Mouse (Mus musculus) forebrain, embryonic 16.5 days (tissue): Measurements from ENCODE around the gene Ecm1. TPM values are rescaled to one million over a fixed set of nuclear protein-coding genes. Genes with fewer than 3 reads are reported as not detected.

ENCODE experiments used
- ATAC-seq: fragments of 200-750 bp; cut with Nextera tagmentation; 2 replicates; pipeline ENCODE4 v1.8.0; 2017; ENCODE audit warnings: mild to moderate bottlenecking, moderate library complexity
- H3K27ac ChIP-seq: fragments of 300-500 bp; sonication (generic); 2 replicates; pipeline ENCODE4 v1.5.1; 2014; ENCODE audit warnings: low read length, control low read depth
- H3K27me3 ChIP-seq: fragments of 300-500 bp; sonication (generic); replicated peaks from 2 replicates; pipeline ENCODE4 v1.6.1; 2014; ENCODE audit warnings: low read length; ENCODE audit not compliant: control insufficient read depth, insufficient read depth
- H3K36me3 ChIP-seq: fragments of 300-500 bp; sonication (generic); 2 replicates; pipeline ENCODE4 v1.6.1; 2014; ENCODE audit not compliant: control insufficient read depth, insufficient read depth
- H3K4me1 ChIP-seq: fragments of 300-500 bp; sonication (generic); replicated peaks from 2 replicates; pipeline ENCODE4 v1.6.1; 2014; ENCODE audit warnings: low read length; ENCODE audit not compliant: control insufficient read depth, insufficient read depth
- H3K4me2 ChIP-seq: fragments of 300-500 bp; sonication (generic); 2 replicates; pipeline ENCODE4 v1.6.1; 2014; ENCODE audit warnings: mild to moderate bottlenecking, low read length, control low read depth
- H3K4me3 ChIP-seq: fragments of 300-500 bp; sonication (generic); replicated peaks from 2 replicates; pipeline ENCODE4 v1.5.1; 2014; ENCODE audit warnings: mild to moderate bottlenecking, low read length, control low read depth
- H3K9ac ChIP-seq: fragments of 300-500 bp; sonication (generic); replicated peaks from 2 replicates; pipeline ENCODE4 v1.6.1; 2014; ENCODE audit warnings: low read depth, low read length, control low read depth
- H3K9me3 ChIP-seq: fragments of 300-500 bp; sonication (generic); 2 replicates; pipeline ENCODE4 v1.6.1; 2016; ENCODE audit warnings: low read length; ENCODE audit not compliant: control insufficient read depth
- WGBS: fragments of 180-500 bp; shearing (Covaris S2); extraction: QIAGEN DNeasy Blood & Tissue Kit; methylation state at CpG from one replicate; pipeline ENCODE4 v1.1.7; 2014; 5-methylcytosine and 5-hydroxymethylcytosine counted together
- polyA plus RNA-seq: library from polyadenylated mRNA; unstranded; fragments of >200 nt; fragmentation: Nextera tagmentation; extraction: Ambion mirVana; gene quantifications from 2 replicates; pipeline ENCODE4 v1.2.1, GENCODE M21; 2015

Ecm1 gene
- polyA plus RNA-seq, 1 experiment from 2014 or later, result 7.9 TPM

- peaks cover 2% of the 10 kb centered on the region for H3K36me3 ChIP-seq
- no peaks in the 10 kb centered on the region for H3K9me3 ChIP-seq
- WGBS, result 95% methylated on average over 9 of the region's 9 CpGs
- no peak overlapping the region for H3K27ac ChIP-seq
- H3K4me3 ChIP-seq, result no peak overlapping the region
- H3K4me1 ChIP-seq, result no peaks in the 10 kb centered on the region
- no peak overlapping the region for H3K9ac ChIP-seq
- no peak for ATAC-seq
- H3K27me3 ChIP-seq, result no peaks in the 10 kb centered on the region
- no peak overlapping the region for H3K4me2 ChIP-seq
Observed at GRCm38 (mm10) chr3:95732297-95732696, 7.1 kb downstream of the Ecm1 start.

- WGBS, result 96% methylated on average over 4 of the region's 4 CpGs
- H3K4me1 ChIP-seq, result no peaks in the 10 kb centered on the region
- peaks cover 2% of the 10 kb centered on the region for H3K36me3 ChIP-seq
- ATAC-seq, result no peak
- H3K4me3 ChIP-seq, result no peak overlapping the region
- no peak overlapping the region for H3K27ac ChIP-seq
- no peaks in the 10 kb centered on the region for H3K9me3 ChIP-seq
- H3K9ac ChIP-seq, result no peak overlapping the region
- H3K27me3 ChIP-seq, result no peaks in the 10 kb centered on the region
- H3K4me2 ChIP-seq, result no peak overlapping the region
Observed at GRCm38 (mm10) chr3:95731802-95732201, 7.6 kb downstream of the Ecm1 start.

- H3K9ac ChIP-seq, result no peak overlapping the region
- no peak overlapping the region for H3K4me2 ChIP-seq
- no peak overlapping the region for H3K4me3 ChIP-seq
- no peaks in the 10 kb centered on the region for H3K4me1 ChIP-seq
- no peaks in the 10 kb centered on the region for H3K27me3 ChIP-seq
- H3K9me3 ChIP-seq, result no peaks in the 10 kb centered on the region
- no peak overlapping the region for H3K27ac ChIP-seq
- 87% methylated on average over 7 of the region's 7 CpGs for WGBS
- no peaks in the 10 kb centered on the region for H3K36me3 ChIP-seq
- ATAC-seq, result no peak
Observed at GRCm38 (mm10) chr3:95730431-95730830, 8.9 kb downstream of the Ecm1 start.

- ATAC-seq, result no peak
- Histone ChIP-seq H3K27me3 (no peaks in the 10 kb centered on the region), H3K9ac (no peak overlapping the region), H3K4me3 (no peak overlapping the region), H3K36me3 (no peaks in the 10 kb centered on the region), H3K27ac (no peak overlapping the region), H3K4me1 (no peaks in the 10 kb centered on the region), H3K4me2 (no peak overlapping the region), H3K9me3 (no peaks in the 10 kb centered on the region)
- WGBS, result 85% methylated on average over 2 of the region's 2 CpGs
Observed at GRCm38 (mm10) chr3:95728906-95729305, 10.5 kb downstream of the Ecm1 start.

GRCm38 (mm10) chr3:95726696-95727358, 12.5 kb downstream of the Ecm1 start:
- H3K27me3 ChIP-seq, result no peaks in the 10 kb centered on the region
- no peak overlapping the region for H3K27ac ChIP-seq
- no peaks in the 10 kb centered on the region for H3K4me1 ChIP-seq
- no peaks in the 10 kb centered on the region for H3K9me3 ChIP-seq
- H3K4me2 ChIP-seq, result no peak overlapping the region
- no peak overlapping the region for H3K9ac ChIP-seq
- ATAC-seq, result no peak
- 65% methylated on average over 7 of the region's 7 CpGs for WGBS
- H3K36me3 ChIP-seq, result no peaks in the 10 kb centered on the region
- no peak overlapping the region for H3K4me3 ChIP-seq

GRCm38 (mm10) chr3:95725863-95726262, 13.5 kb downstream of the Ecm1 start:
- Histone ChIP-seq H3K4me2 (no peak overlapping the region), H3K9ac (no peak overlapping the region), H3K4me1 (no peaks in the 10 kb centered on the region), H3K27ac (no peak overlapping the region), H3K9me3 (no peaks in the 10 kb centered on the region), H3K36me3 (no peaks in the 10 kb centered on the region), H3K4me3 (no peak overlapping the region), H3K27me3 (no peaks in the 10 kb centered on the region)
- no peak for ATAC-seq
- 86% methylated on average over 7 of the region's 7 CpGs for whole genome bisulfite sequencing

- 80% methylated on average over 3 of the region's 3 CpGs for WGBS
- no peaks in the 10 kb centered on the region for H3K9me3 ChIP-seq
- no peak for ATAC-seq
Observed at GRCm38 (mm10) chr3:95722386-95722785, 17.0 kb downstream of the Ecm1 start.

GRCm38 (mm10) chr3:95718153-95718552, 21.2 kb downstream of the Ecm1 start:
- Histone ChIP-seq H3K4me2 (no peak overlapping the region), H3K9ac (no peak overlapping the region), H3K9me3 (no peaks in the 10 kb centered on the region), H3K4me1 (no peaks in the 10 kb centered on the region), H3K27ac (no peak overlapping the region), H3K4me3 (no peak overlapping the region), H3K27me3 (no peaks in the 10 kb centered on the region), H3K36me3 (no peaks in the 10 kb centered on the region)
- no peak for ATAC-seq
- 98% methylated on average over 2 of the region's 2 CpGs for WGBS

More at GRCm38 (mm10) chr3:95722386-95722785, 17.0 kb downstream of the Ecm1 start:
- Histone ChIP-seq H3K4me1 (no peaks in the 10 kb centered on the region), H3K27me3 (no peaks in the 10 kb centered on the region), H3K4me3 (no peak overlapping the region), H3K9ac (no peak overlapping the region), H3K4me2 (no peak overlapping the region), H3K36me3 (no peaks in the 10 kb centered on the region), H3K27ac (no peak overlapping the region)

- H3K27me3 ChIP-seq, result no peaks in the 10 kb centered on the region
- no peaks in the 10 kb centered on the region for H3K36me3 ChIP-seq
- no peak for ATAC-seq
- no peak overlapping the region for H3K27ac ChIP-seq
- H3K4me1 ChIP-seq, result no peaks in the 10 kb centered on the region
- no peak overlapping the region for H3K4me2 ChIP-seq
- no peak overlapping the region for H3K9ac ChIP-seq
- H3K9me3 ChIP-seq, result no peaks in the 10 kb centered on the region
- H3K4me3 ChIP-seq, result no peak overlapping the region
- WGBS, result 94% methylated on average over 1 of the region's 1 CpGs
Observed at GRCm38 (mm10) chr3:95716075-95716474, 23.3 kb downstream of the Ecm1 start.

- H3K9me3 ChIP-seq, result no peaks in the 10 kb centered on the region
- H3K4me2 ChIP-seq, result no peak overlapping the region
- ATAC-seq, result no peak
Observed at GRCm38 (mm10) chr3:95709967-95710366, 29.4 kb downstream of the Ecm1 start.

More at GRCm38 (mm10) chr3:95709967-95710366, 29.4 kb downstream of the Ecm1 start:
- no peaks in the 10 kb centered on the region for H3K36me3 ChIP-seq
- no peak overlapping the region for H3K4me3 ChIP-seq
- no peak overlapping the region for H3K27ac ChIP-seq
- H3K4me1 ChIP-seq, result no peaks in the 10 kb centered on the region
- no peak overlapping the region for H3K9ac ChIP-seq
- no peaks in the 10 kb centered on the region for H3K27me3 ChIP-seq
